ENCODE assay signal across 8 mouse cellular contexts in the genomic region with DNA sequence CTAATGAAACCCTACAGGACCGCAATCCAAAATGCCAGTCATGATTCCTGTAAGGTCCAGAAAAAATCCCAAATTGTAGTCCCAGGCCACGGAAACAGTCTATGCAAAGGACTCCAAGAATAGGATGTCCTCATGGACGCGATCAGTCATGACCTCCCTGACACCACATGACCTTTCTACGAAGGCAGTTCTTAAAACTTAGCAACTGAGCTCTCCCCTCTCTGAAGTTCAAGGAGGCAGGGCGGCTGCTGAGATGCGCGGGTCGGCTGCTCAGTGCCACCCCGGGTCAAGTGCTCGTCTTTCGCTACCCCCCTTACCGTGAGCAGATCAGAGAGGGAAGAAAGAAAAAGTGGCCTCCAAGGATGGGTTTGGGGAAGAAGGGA. TPM values are rescaled to one million over a fixed set of nuclear protein-coding genes. Genes with fewer than 3 reads are reported as not detected.
DNase-seq lines count a peak whose midpoint lies in the region; ATAC-seq and TF ChIP-seq lines count a peak whose summit lies in the region.

No protein-coding gene starts in this region.

- peak overlapping the region; percentile 100 for H3K27ac ChIP-seq in kidney, adult 2 months (ENCODE audit: insufficient read depth, low read depth, low read length)
- H3K27ac ChIP-seq in hindbrain, embryonic 13.5 days = peak overlapping the region; percentile 94
- peak overlapping the region; percentile 95 for H3K27ac ChIP-seq in midbrain, embryonic 11.5 days (ENCODE audit: low read depth, low read length)

- peak overlapping the region; percentile 54 for H3K4me2 ChIP-seq in hindbrain, embryonic 13.5 days
- H3K4me2 ChIP-seq in midbrain, embryonic 11.5 days = peak overlapping the region; percentile 70

- in situ Hi-C loops in Patski (cut with MboI; ENCODE audit: low pct_unique_long_range_greater_than_20kb) = no loop called here

- no peak for TF ChIP-seq POLR2A in kidney, adult 2 months (IDR thresholded peaks at IDR 0.05; ENCODE audit: low read depth, low read length)

- H3K9ac ChIP-seq in hindbrain, embryonic 13.5 days = peak overlapping the region; percentile 78
- H3K9ac ChIP-seq in midbrain, embryonic 11.5 days (ENCODE audit: low read length) = peak overlapping the region; percentile 88

- H3K36me3 ChIP-seq in kidney, adult 2 months (ENCODE audit: control insufficient read depth, insufficient read depth, low read length) = no peaks in the 10 kb centered on the region; the same call in 1 of the 2 replicates
- peaks cover 4% of the 10 kb centered on the region; the same call in 1 of the 2 replicates for H3K36me3 ChIP-seq in hindbrain, embryonic 13.5 days
- no peaks in the 10 kb centered on the region for H3K36me3 ChIP-seq in midbrain, embryonic 11.5 days (ENCODE audit: control insufficient read depth, insufficient read depth, low read length)

- WGBS in kidney, adult 2 months = 1% methylated on average over 13 of the region's 13 CpGs
- 0% methylated on average over 13 of the region's 13 CpGs for WGBS in hindbrain, embryonic 13.5 days
- under 1% methylated on average over 13 of the region's 13 CpGs for WGBS in midbrain, embryonic 11.5 days

- POLR2A ChIA-PET in Patski (lab: Charles Lee) = interaction anchor here (0.6 to 1.4 kb wide), 5 partner anchors 10 to 185 kb away, joined by 3 to 6 read pairs (median 3); no protein-coding TSS in a partner anchor

- no peaks in the 10 kb centered on the region for H3K4me1 ChIP-seq in kidney, adult 2 months (ENCODE audit: control insufficient read depth, insufficient read depth, low read length)
- peaks cover 26% of the 10 kb centered on the region for H3K4me1 ChIP-seq in hindbrain, embryonic 13.5 days (replicated peaks)
- peaks cover 9% of the 10 kb centered on the region; the same call in 1 of the 2 replicates for H3K4me1 ChIP-seq in midbrain, embryonic 11.5 days (ENCODE audit: control insufficient read depth, insufficient read depth, low read length)

- no peak for DNase-seq in kidney, adult 2 months
- no peak for DNase-seq in kidney, adult 8-10 months
- no peak for DNase-seq in Patski (ENCODE audit: low read depth, low spot score)
- no peak for DNase-seq in midbrain, embryonic 11.5 days (ENCODE audit: low spot score, missing footprints)
- DNase-seq in right cerebral cortex, postnatal 4 days = no peak
- DNase-seq in ovary, postnatal 36 days (ENCODE audit: low spot score) = no peak
- DNase-seq in frontal cortex, postnatal 25 days (ENCODE audit: low spot score in 2 of 2) = no peak

- CTCF ChIA-PET in Patski (lab: Charles Lee) = interaction anchor here (1.0 to 1.3 kb wide), 3 partner anchors 11 to 192 kb away, joined by 3 to 4 read pairs (median 3); no protein-coding TSS in a partner anchor

- no peak for TF ChIP-seq CTCF in kidney, adult 2 months (conservative IDR thresholded peaks at IDR 0.05; ENCODE audit: insufficient read depth, insufficient read length, low read depth, low read length)
- TF ChIP-seq CTCF in Patski (IDR thresholded peaks at IDR 0.05) = no peak

- H3K4me3 ChIP-seq in kidney, adult 2 months (ENCODE audit: insufficient read depth, low read depth, low read length) = peak overlapping the region; percentile 96
- H3K4me3 ChIP-seq in hindbrain, embryonic 13.5 days = peak overlapping the region; percentile 59
- H3K4me3 ChIP-seq in midbrain, embryonic 11.5 days (ENCODE audit: low read depth, low read length) = peak overlapping the region; percentile 58

- no peaks in the 10 kb centered on the region for H3K27me3 ChIP-seq in kidney, adult 2 months (replicated peaks; ENCODE audit: control insufficient read depth, insufficient read depth, low read length)
- no peaks in the 10 kb centered on the region for H3K27me3 ChIP-seq in Patski
- no peaks in the 10 kb centered on the region for H3K27me3 ChIP-seq in hindbrain, embryonic 13.5 days
- H3K27me3 ChIP-seq in midbrain, embryonic 11.5 days (ENCODE audit: control insufficient read depth, insufficient read depth, low read length) = no peaks in the 10 kb centered on the region

- ATAC-seq in Patski = peak; percentile 29
- ATAC-seq in hindbrain, embryonic 13.5 days (ENCODE audit: low FRiP score) = no peak
- no peak for ATAC-seq in midbrain, embryonic 11.5 days (ENCODE audit: low FRiP score)

- no peaks in the 10 kb centered on the region for H3K9me3 ChIP-seq in hindbrain, embryonic 13.5 days
- no peaks in the 10 kb centered on the region for H3K9me3 ChIP-seq in midbrain, embryonic 11.5 days (ENCODE audit: control insufficient read depth, low read length)

RNA-seq across cellular contexts. Expression of a gene that starts 0.4 kb away (rescaled TPM):
- polyA plus RNA-seq in kidney, adult 2 months (2012; rRNA removed) = 9.4 and 9.9 TPM in 2 replicates
- 29.0 TPM for polyA plus RNA-seq in Patski (2021)
- polyA plus RNA-seq in hindbrain, embryonic 13.5 days (2015; fragmentation: Nextera tagmentation; extraction: Ambion mirVana) = 54.6 and 58.6 TPM in 2 replicates
- polyA plus RNA-seq in midbrain, embryonic 11.5 days (2014; fragmentation: Nextera tagmentation; extraction: Ambion mirVana) = 81.3 and 83.3 TPM in 2 replicates

RNA-seq across cellular contexts. Expression of a gene that starts 0.6 kb away (rescaled TPM):
- 33.6 and 48.1 TPM in 2 replicates for polyA plus RNA-seq in kidney, adult 2 months (2012; rRNA removed)
- 136 TPM for polyA plus RNA-seq in Patski (2021)
- 984 and 1,014 TPM in 2 replicates for polyA plus RNA-seq in hindbrain, embryonic 13.5 days (2015; fragmentation: Nextera tagmentation; extraction: Ambion mirVana)
- polyA plus RNA-seq in midbrain, embryonic 11.5 days (2014; fragmentation: Nextera tagmentation; extraction: Ambion mirVana) = 1,896 and 1,979 TPM in 2 replicates
